Mouse (Mus musculus) MEL (cell line): ENCODE results near the gene Tacc3. TPM values are rescaled to one million over a fixed set of nuclear protein-coding genes. Genes with fewer than 3 reads are reported as not detected.

ENCODE experiments used
- DNase-seq: peaks from one replicate; pipeline ENCODE4 v3.0.0; 2011; ENCODE audit warnings: low read depth, low spot score
- H3K27ac ChIP-seq: 2 replicates; pipeline ENCODE4 v1.5.1; 2012; ENCODE audit warnings: low read depth, mild to moderate bottlenecking, control low read depth, low read length, moderate library complexity; ENCODE audit not compliant: control insufficient read depth
- H3K27me3 ChIP-seq, 2 experiments: fragments of 150-350 bp in 1 of 2; sonication (generic) in 1 of 2; 2 replicates each; pipeline ENCODE4 v1.6.1; 2012; ENCODE audit warnings: low read length in 2 of 2, mild to moderate bottlenecking in 2 of 2, improper control_type of control experiment in 1 of 2, moderate library complexity in 1 of 2; ENCODE audit not compliant: insufficient read depth in 2 of 2, control insufficient read depth in 1 of 2
- H3K36me3 ChIP-seq, 2 experiments: 2 replicates each; pipeline ENCODE4 v1.6.1; 2012 to 2014; ENCODE audit warnings: low read length in 2 of 2, improper control_type of control experiment in 1 of 2, inconsistent platforms in 1 of 2, mild to moderate bottlenecking in 1 of 2; ENCODE audit not compliant: insufficient read depth in 2 of 2, control insufficient read depth in 1 of 2
- H3K4me1 ChIP-seq, 2 experiments: fragments of 150-350 bp in 1 of 2; sonication (generic) in 1 of 2; 2 replicates each; pipeline ENCODE4 v1.6.1; 2012; ENCODE audit warnings: low read length in 2 of 2, improper control_type of control experiment in 1 of 2, mild to moderate bottlenecking in 1 of 2; ENCODE audit not compliant: insufficient read depth in 2 of 2, control insufficient read depth in 1 of 2
- H3K4me3 ChIP-seq, 2 experiments: fragments of 150-350 bp in 1 of 2; sonication (generic) in 1 of 2; 2 replicates each; pipeline ENCODE4 v1.5.1; 2012; ENCODE audit warnings: low read depth in 2 of 2, low read length in 2 of 2, mild to moderate bottlenecking in 2 of 2, moderate library complexity in 2 of 2, control low read depth in 1 of 2, improper control_type of control experiment in 1 of 2; ENCODE audit not compliant: control insufficient read depth in 1 of 2, insufficient read depth in 1 of 2
- H3K79me2 ChIP-seq: 2 replicates; pipeline ENCODE4 v1.6.1; 2012; ENCODE audit warnings: mild to moderate bottlenecking, low read length, moderate library complexity; ENCODE audit not compliant: control insufficient read depth, poor library complexity, insufficient read depth
- H3K9ac ChIP-seq: 2 replicates; pipeline ENCODE4 v1.6.1; 2012; ENCODE audit warnings: low read depth, mild to moderate bottlenecking, control low read depth, low read length, moderate library complexity; ENCODE audit not compliant: control insufficient read depth, poor library complexity, severe bottlenecking
- H3K9me3 ChIP-seq: fragments of 150-350 bp; sonication (generic); replicated peaks from 2 replicates; pipeline ENCODE4 v1.6.1; 2012; ENCODE audit warnings: mild to moderate bottlenecking, low read length, improper control_type of control experiment, moderate library complexity; ENCODE audit not compliant: insufficient read depth
- EP300 ChIP-seq, 2 experiments: IDR thresholded peaks; 2 replicates each; pipeline ENCODE4 v1.6.1; 2011; ENCODE audit warnings: improper control_type of control experiment in 2 of 2, low read length in 2 of 2, low read depth in 1 of 2, mild to moderate bottlenecking in 1 of 2
- ETS1 ChIP-seq: IDR thresholded peaks from 2 replicates; pipeline ENCODE4 v1.6.1; 2012; ENCODE audit warnings: low read depth, mild to moderate bottlenecking, inconsistent platforms, low read length, improper control_type of control experiment, moderate library complexity
- GABPA ChIP-seq: IDR thresholded peaks from 2 replicates; pipeline ENCODE4 v1.6.1; 2012; ENCODE audit warnings: low read depth, mild to moderate bottlenecking, inconsistent platforms, low read length, improper control_type of control experiment, moderate library complexity
- HCFC1 ChIP-seq: IDR thresholded peaks from 2 replicates; pipeline ENCODE4 v1.6.1; 2012; ENCODE audit warnings: low read depth, mild to moderate bottlenecking, inconsistent platforms, low read length, improper control_type of control experiment, moderate library complexity
- KAT2A ChIP-seq: conservative IDR thresholded peaks from 2 replicates; pipeline ENCODE4 v1.6.1; 2012; ENCODE audit warnings: low read depth, low read length, improper control_type of control experiment, inconsistent platforms
- MYB ChIP-seq: IDR thresholded peaks from 2 replicates; pipeline ENCODE4 v1.6.1; 2011; ENCODE audit warnings: mild to moderate bottlenecking, low read depth, low read length, improper control_type of control experiment
- MYC ChIP-seq: IDR thresholded peaks from 2 replicates; pipeline ENCODE4 v1.6.1; 2011; ENCODE audit warnings: low read depth, mild to moderate bottlenecking, low read length, improper control_type of control experiment, moderate library complexity
- POLR2A ChIP-seq, 2 experiments: IDR thresholded peaks; 2 replicates each; pipeline ENCODE4 v1.6.1; 2011 to 2012; ENCODE audit warnings: low read length in 2 of 2, mild to moderate bottlenecking in 2 of 2, control low read depth in 1 of 2, improper control_type of control experiment in 1 of 2, low read depth in 1 of 2, moderate library complexity in 1 of 2; ENCODE audit not compliant: control insufficient read depth in 1 of 2, insufficient read depth in 1 of 2, poor library complexity in 1 of 2
- POLR2AphosphoS5 ChIP-seq: IDR thresholded peaks from 2 replicates; pipeline ENCODE4 v1.6.1; 2012; ENCODE audit warnings: low read depth, borderline replicate concordance, mild to moderate bottlenecking, inconsistent platforms, low read length, moderate library complexity, mixed read lengths
- SIN3A ChIP-seq: IDR thresholded peaks from 2 replicates; pipeline ENCODE4 v1.6.1; 2012; ENCODE audit warnings: low read length, improper control_type of control experiment, inconsistent platforms
- SMC3 ChIP-seq: IDR thresholded peaks from 2 replicates; pipeline ENCODE4 v1.6.1; 2011; ENCODE audit warnings: low read depth, low read length, improper control_type of control experiment
- USF1 ChIP-seq: IDR thresholded peaks from 2 replicates; pipeline ENCODE4 v1.6.1; 2014; ENCODE audit warnings: low read depth, mild to moderate bottlenecking, inconsistent platforms, low read length, improper control_type of control experiment, moderate library complexity
- ZKSCAN1 ChIP-seq: IDR thresholded peaks from 2 replicates; pipeline ENCODE4 v1.6.1; 2012; ENCODE audit warnings: low read depth, mild to moderate bottlenecking, inconsistent platforms, low read length, improper control_type of control experiment, moderate library complexity
- polyA plus RNA-seq, 2 experiments: library from polyadenylated mRNA; stranded (reverse) in 1 of 2; unstranded in 1 of 2; fragments of >175 nt in 1 of 2; fragments of >200 nt in 1 of 2; gene quantifications; 2 replicates each; pipeline versions ENCODE4 v1.2.1 to v1.2.4; 2012; ENCODE audit warnings: low replicate concordance in 2 of 2, low read depth in 1 of 2; ENCODE audit not compliant: insufficient read length in 2 of 2, insufficient read depth in 1 of 2, missing spikeins in 1 of 2
- total RNA-seq: library from RNA; depleted of rRNA; stranded (reverse); fragments of 300-350 nt; gene quantifications from 2 replicates; pipeline ENCODE4 v1.2.3, GENCODE M21; 2012; rRNA removed

Tacc3 gene
- total and polyA plus RNA-seq, 3 experiments = 149 to 609 (median 165) TPM

GRCm38 (mm10) chr5:33726891-33727290 is 69.0 kb downstream of the Tacc3 start:
- H3K27ac ChIP-seq = no peak overlapping the region
- no peaks in the 10 kb centered on the region; the same call in 1 of the 2 replicates for H3K79me2 ChIP-seq
- H3K27me3 ChIP-seq = no peaks in the 10 kb centered on the region
- no peak overlapping the region for H3K9ac ChIP-seq
- H3K4me1 ChIP-seq = peaks cover 0 to 5% of the 10 kb centered on the region in 2 experiments; a peak in 2 of 4 replicates
- no peak for DNase-seq
- H3K4me3 ChIP-seq = no peak overlapping the region
- TF ChIP-seq SIN3A (no peak), ZKSCAN1 (no peak), MYC (no peak), GABPA (no peak), POLR2A (IDR thresholded peaks at IDR 0.05; ENCODE audit: control insufficient read depth in 1 of 2, insufficient read depth in 1 of 2, low read depth in 1 of 2, low read length in 2 of 2, poor library complexity in 1 of 2) (no peak), ETS1 (no peak), EP300 (IDR thresholded peaks at IDR 0.05; ENCODE audit: low read depth in 1 of 2, low read length in 2 of 2) (no peak), POLR2AphosphoS5 (no peak), SMC3 (no peak), KAT2A (no peak), USF1 (no peak), HCFC1 (no peak), MYB (no peak)
- no peaks in the 10 kb centered on the region for H3K9me3 ChIP-seq
- H3K36me3 ChIP-seq = no peaks in the 10 kb centered on the region

Other genes with a start within 250 kb of the Tacc3 start
- gene Nkx1-1, start 224.2 kb upstream of the Tacc3 start, total RNA-seq = not detected in 2 replicates
- gene Nkx1-1, start 224.2 kb upstream of the Tacc3 start, polyA plus RNA-seq = not detected
- gene Fam53a, start 28.5 kb upstream of the Tacc3 start, total RNA-seq = 39.3 and 43.6 TPM in 2 replicates
- gene Fam53a, start 28.5 kb upstream of the Tacc3 start, polyA plus RNA-seq = 10 to 100 TPM in 1 of 2 experiments, not detected in 1; 62.8 TPM
- 0.13 and 0.19 TPM in 2 replicates for gene Gm9903, start 28.2 kb upstream of the Tacc3 start, total RNA-seq
- under 1 TPM in 1 of 2 experiments, not detected in 1; 0.36 TPM for gene Gm9903, start 28.2 kb upstream of the Tacc3 start, polyA plus RNA-seq
- 250 and 255 TPM in 2 replicates for gene Slbp, start 5.6 kb upstream of the Tacc3 start, total RNA-seq
- 100 to 1,000 TPM; 233 to 731 TPM for gene Slbp, start 5.6 kb upstream of the Tacc3 start, polyA plus RNA-seq
- 33.3 and 40.2 TPM in 2 replicates for gene Tmem129, start 288 bp downstream of the Tacc3 start, total RNA-seq
- gene Tmem129, start 288 bp downstream of the Tacc3 start, polyA plus RNA-seq = 10 to 100 TPM in 1 of 2 experiments, not detected in 1; 51.3 TPM
- gene Fgfr3, start 63.5 kb downstream of the Tacc3 start, total RNA-seq = 4.8 and 6.0 TPM in 2 replicates
- gene Fgfr3, start 63.5 kb downstream of the Tacc3 start, polyA plus RNA-seq = 10 to 100 TPM in 1 of 2 experiments, not detected in 1; 10.2 TPM
- gene Letm1, start 124.7 kb downstream of the Tacc3 start, total RNA-seq = 50.0 and 59.5 TPM in 2 replicates
- gene Letm1, start 124.7 kb downstream of the Tacc3 start, polyA plus RNA-seq = 100 to 1,000 TPM; 119 to 127 TPM
- gene Nsd2, start 162.6 kb downstream of the Tacc3 start, total RNA-seq = 82.5 and 102 TPM in 2 replicates
- 100 to 1,000 TPM; 116 to 233 TPM for gene Nsd2, start 162.6 kb downstream of the Tacc3 start, polyA plus RNA-seq